Mouse (Mus musculus): Measurements from ENCODE around the gene Adh4.
"Not testable (repeated sequence)": the region's sequence is repeated elsewhere in the genome, so short reads cannot be mapped to it uniquely, and the experiment has no call there.

Gene Adh4

DNA sequence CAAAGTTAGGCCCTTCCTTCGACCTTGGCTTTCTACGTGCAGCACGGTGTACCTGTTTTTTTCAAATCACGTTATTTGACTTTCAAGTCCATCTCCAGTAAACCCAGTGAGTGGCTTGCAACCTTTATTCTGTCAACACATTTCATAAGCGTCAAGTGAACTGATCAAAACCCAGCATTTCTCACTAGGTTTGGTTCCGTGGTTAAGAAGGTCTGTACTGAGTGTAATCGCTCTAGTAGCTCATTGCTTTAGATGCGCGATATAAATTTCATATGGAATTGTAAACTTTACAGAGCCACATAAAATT is 28.2 kb downstream of the Adh4 start:
- no peak for DNase-seq (ENCODE audit: low spot score in 2 of 2)

DNA sequence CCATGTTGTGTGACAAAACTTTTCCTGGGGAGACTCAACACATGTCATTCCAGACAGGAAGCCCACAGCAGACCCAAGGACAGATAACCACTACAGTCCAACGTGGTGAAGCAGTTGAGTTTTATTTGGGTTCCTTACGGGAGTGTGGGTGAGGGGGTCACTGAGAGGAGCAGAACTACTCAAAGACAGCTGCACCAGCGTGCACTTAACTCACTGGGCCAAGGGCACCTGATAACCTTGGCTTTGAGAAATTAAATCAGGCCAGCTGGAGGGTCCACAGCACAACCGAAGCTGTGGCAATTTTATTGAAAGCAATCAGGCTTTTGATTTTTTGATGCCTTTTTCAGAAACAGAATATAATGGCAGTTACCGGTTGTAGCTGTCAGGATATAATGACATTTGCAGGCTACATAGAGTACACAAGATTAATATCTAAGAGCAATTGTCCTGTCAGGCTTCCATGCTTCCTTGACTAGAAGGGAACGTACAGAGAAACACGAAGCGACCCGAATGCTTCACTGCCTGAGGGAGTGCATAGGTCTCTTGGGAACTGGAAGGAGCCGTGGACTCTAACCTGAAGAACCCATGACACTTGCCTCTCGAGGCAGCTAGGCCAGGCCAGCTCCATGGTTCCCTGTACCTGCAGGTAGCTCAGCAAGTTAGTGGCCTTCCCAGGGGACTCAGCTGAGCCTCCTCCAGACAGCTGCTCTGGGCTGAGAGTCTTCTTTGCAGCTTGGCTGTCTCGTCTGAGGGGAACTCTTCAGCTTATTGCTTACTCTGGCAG is 33.0 kb downstream of the Adh4 start:
- no peak for DNase-seq (ENCODE audit: low spot score in 2 of 2)

DNA sequence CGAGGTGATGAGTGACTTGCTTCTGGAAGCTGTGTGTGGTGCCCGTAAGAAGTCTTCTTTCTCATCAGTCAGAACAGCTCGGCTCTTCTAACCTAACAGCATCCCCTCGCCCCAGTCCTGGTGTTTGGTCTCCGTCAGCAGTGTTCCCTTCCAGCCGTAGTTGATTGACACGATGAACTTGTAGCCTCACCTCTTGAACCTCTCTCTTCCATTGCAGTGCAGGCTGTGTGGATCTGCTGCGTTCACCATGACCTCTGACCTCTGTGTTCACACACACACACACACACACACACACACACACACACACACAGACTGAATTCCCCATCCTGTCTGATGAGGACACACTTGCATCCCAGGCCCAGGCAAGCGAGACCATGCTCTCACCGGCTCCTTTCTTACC is 36.9 kb downstream of the Adh4 start:
- DNase-seq (ENCODE audit: low spot score in 2 of 2) = no peak

DNA sequence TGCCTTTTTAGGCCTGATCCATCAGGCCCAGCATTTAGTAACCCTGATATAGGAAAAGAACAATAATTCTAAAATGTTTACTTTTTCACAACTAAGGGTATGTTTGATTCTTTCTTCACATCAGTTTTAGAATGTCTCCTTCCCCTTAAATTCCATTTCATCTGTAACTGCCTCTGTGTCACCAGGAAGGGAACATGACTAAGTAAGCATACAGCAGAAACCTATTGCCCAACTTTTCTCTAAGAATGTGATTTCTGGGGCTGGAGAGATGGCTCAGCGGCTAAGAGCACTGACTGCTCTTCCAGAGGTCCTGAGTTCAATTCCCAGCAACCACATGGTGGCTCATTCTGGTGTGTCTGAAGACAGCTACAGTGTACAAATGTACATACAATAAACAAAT is 39.0 kb downstream of the Adh4 start:
- no peak for DNase-seq (ENCODE audit: low spot score in 2 of 2)

DNA sequence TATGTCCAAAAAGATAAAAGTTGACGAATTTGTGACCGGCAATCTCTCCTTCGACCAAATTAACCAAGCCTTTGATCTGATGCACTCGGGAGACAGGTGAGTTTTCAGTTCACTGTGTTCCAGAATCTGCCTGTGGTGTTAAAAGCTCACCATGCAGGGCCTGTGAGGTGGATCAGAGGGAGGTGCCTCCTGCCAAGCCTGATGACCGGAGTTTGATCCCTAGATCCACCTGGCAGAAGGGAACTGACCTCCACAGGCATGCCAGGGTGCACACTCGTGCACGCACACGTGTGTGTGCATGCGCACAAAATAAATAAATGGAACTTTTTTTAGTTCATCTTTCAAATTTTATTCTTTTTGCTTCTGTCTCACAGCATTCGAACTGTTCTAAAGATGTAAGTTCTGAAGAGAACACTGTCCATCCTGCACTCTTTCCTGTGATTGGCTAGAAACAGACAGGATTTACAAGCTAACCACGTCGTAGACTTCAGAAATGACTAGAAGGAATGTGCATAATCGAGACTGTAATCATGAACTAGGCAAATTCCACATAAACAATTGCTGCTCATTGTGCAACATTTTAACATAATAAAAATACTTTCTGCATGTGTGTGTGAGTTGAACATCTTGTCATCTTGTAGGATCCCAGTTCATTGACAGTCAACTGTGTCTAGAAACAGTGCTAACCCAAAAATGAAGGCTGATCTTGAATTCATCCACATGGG is 39.6 kb downstream of the Adh4 start:
- DNase-seq (ENCODE audit: low spot score in 2 of 2) = no peak

DNA sequence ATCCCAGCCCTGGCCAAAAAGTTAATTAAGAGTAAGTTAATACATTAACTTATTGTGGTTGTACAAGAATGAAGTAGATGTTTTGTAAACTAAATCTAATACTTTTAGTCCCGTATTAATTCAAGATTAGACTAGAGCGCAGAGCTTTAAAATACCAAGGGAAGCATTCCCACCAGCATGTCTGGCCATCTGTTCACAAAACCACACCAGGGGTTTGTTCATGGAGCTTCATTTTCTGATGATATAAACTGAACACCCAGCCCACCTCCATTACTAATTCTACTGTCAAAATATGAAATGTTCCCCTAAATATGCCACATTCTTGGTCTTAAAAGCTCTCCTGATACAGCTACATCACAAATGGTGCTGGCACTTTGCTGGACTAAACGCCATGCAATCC is 43.2 kb downstream of the Adh4 start:
- DNase-seq (ENCODE audit: low spot score in 2 of 2) = no peak

DNA sequence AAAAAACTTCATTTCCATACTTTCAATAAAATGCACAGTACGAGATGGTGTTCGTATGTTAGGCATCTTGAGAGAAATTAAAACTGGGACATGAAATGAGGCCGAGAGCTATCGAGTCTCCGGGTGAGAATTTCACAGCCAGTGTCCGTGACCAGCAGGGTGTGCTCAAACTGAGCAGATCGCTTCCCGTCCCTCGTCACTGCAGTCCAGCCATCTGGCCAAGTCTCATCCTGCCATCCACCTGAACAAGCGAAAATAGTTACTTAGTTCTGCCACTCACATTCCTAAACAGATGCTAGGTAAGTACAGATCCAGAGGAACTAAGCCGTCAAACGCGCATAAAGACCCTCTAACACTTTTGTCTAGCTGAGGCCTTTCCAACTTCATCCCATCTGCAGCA is 45.0 kb downstream of the Adh4 start:
- DNase-seq (ENCODE audit: low spot score in 2 of 2) = no peak

DNA sequence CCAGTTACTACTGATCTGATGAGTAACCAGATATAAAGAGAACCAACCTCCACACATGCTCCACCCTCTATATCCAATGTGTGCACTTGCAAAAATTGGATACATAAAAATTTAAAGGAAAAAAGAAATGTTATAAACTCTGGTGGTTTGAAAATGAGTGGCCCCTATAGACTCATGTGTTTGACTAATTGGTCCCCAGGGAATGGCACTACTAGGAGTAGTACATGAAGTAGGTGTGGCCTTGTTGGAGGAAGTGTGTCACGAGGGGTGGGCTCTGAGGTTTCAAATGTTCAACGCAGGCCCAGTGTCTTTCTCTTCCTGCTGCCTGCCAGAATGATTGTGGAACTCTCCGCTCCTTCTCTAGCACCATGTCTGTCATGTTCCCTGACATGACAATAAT is 46.6 kb downstream of the Adh4 start:
- no peak for DNase-seq (ENCODE audit: low spot score in 2 of 2)

DNA sequence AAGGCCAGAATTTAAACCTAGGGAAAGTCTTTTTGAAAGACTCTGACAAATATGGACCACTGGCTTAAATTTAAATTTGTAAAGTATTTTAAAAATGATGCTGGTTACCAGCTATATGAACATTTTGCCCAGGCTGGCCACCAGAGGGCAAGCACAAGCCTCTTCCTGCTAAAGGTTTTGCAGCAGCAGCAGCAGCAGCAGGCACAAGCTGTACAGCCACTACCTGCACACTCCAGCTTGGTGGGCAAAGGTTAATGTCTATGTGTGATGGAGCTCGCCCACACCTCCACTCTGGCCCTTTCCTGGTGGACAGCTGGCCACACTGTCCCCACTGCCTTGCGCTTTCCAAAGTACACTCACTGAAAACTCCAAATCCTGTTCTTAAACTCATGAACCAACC is 47.9 kb downstream of the Adh4 start:
- no peak for DNase-seq (ENCODE audit: low spot score in 2 of 2)

DNA sequence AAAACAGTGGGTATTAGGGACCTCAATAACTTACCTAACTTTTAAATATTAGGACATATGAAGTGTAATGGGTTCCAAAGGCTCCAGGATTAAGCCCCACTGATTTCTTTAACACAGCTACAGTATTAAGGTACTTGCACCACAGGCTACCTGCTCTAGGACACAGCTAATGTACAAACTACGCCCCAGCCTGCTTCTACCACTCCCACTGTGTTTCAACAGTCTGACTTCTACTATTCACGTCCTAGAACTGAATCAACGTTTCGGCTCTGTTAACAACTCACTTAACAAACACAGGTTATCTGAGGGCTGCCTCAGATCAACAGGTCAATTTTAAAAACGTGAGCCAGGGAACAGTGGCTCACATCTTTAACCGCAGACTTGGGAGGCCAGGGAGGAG is 48.5 kb downstream of the Adh4 start:
- no peak for DNase-seq (ENCODE audit: low spot score in 2 of 2)

DNA sequence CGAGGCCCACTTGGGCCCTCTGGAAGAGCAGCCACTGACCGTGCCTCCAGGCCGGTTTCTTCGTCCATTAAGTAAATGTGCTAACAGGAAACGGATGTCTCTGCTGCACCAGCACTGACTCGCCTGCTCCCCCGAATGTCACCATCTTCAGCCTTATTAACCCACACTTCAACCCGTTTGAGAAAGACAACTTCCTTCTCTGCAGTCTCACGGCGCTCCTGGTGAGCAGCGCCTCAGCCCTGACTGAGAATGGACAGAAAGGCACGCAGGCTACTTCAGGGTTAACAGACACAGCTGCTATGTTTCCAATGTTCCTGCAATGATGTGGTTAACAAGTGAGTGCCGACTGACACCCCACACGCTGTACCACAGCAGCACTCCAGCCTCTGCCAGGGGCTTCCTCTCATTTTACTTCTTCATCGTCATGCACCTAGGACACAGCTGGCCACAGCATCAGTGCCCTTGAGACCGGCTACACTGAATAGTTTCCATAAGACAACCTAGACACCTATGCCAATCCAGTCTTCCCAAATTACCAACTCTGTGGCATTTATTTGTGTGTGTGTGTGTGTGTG is 49.4 kb downstream of the Adh4 start:
- DNase-seq (ENCODE audit: low spot score in 2 of 2) = no peak

DNA sequence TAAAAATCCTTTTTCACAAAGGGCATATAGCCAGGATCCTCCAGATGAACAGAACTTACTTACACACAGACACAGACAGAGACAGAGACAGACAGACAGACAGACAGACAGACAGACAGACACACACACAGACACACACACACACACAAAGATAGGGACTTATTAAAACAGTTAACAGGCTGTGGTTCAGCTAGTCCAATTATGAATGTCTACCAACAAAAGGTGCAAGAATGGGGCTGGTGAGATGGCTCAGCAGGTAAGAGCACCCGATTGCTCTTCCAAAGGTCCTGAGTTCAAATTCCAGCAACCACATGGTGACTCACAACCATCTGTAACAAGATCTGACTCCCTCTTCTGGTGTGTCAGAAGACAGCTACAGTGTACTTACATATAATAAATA is 51.4 kb downstream of the Adh4 start:
- DNase-seq (ENCODE audit: low spot score in 2 of 2) = not testable (repeated sequence)

DNA sequence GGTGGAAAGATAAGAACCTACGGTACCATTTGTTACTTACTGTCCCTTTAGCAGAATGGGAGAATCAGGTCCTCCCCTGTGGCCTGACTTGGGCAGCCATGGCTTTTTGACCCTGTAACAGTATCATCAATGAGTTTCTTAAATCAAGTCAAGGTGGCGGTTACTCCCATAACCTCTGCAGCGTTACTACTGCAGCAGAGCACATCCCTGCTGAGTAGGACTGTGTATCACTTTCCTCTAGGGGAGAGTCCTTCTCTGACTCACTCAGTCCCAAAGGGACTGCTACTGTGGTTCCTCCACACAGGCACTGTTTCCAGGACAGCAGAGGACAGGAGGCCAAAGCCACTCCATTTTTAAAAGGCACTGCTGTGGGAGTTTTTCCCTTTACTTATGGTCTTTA is 55.8 kb downstream of the Adh4 start:
- no peak for DNase-seq (ENCODE audit: low spot score in 2 of 2)

DNA sequence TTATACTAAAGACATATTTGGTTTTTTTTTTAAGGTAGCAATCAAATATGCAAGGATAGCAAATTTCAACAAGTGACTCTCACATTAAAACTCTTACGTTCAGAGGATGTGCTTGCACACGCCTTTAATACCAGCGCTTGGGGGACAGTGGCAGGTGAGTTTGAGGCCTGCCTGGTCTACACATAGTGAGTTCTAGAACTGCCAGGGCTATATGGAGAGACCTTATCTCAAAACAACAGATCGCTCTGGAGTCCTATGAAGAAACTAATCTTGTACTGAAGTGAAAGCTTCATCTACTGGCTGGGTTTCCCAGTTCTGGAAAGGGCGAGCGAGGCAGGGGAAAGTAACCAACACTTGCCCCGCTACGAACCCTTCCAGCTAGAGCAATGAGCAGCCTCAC is 64.2 kb downstream of the Adh4 start:
- DNase-seq (ENCODE audit: low spot score in 2 of 2) = no peak

Data from frontal cortex, postnatal 25 days (tissue).